Mouse (Mus musculus) testis, postnatal 10 days (tissue): ENCODE results near the gene Kpna7.
A peak's percentile ranks its signal among the peaks of the same experiment; 100 is the strongest.
"Not testable (repeated sequence)": the region's sequence is repeated elsewhere in the genome, so short reads cannot be mapped to it uniquely, and the experiment has no call there.

ENCODE experiments used
- DNase-seq: peaks from one replicate; pipeline ENCODE4 v3.0.0; 2021; ENCODE audit warnings: low spot score

Gene Kpna7

GRCm38 (mm10) chr5:145020712-145021111 lies 63.1 kb downstream of the Kpna7 start:
- not testable (repeated sequence) for DNase-seq

GRCm38 (mm10) chr5:145020254-145020653 lies 63.6 kb downstream of the Kpna7 start:
- not testable (repeated sequence) for DNase-seq

GRCm38 (mm10) chr5:145016761-145017160 lies 67.1 kb downstream of the Kpna7 start:
- not testable (repeated sequence) for DNase-seq

GRCm38 (mm10) chr5:145014278-145014677 lies 69.6 kb downstream of the Kpna7 start:
- DNase-seq: no peak

- no peak for DNase-seq
These were observed 74.8 kb downstream of the Kpna7 start for GRCm38 (mm10) chr5:145008878-145009659.

- DNase-seq: no peak
These were observed 78.2 kb downstream of the Kpna7 start for GRCm38 (mm10) chr5:145005596-145005995.

GRCm38 (mm10) chr5:145004495-145004894 lies 79.3 kb downstream of the Kpna7 start:
- DNase-seq: no peak

- DNase-seq: no peak
These were observed 80.5 kb downstream of the Kpna7 start for GRCm38 (mm10) chr5:145003362-145003761.

- DNase-seq: no peak
These were observed 85.3 kb downstream of the Kpna7 start for GRCm38 (mm10) chr5:144998491-144998890.

GRCm38 (mm10) chr5:144990481-144990880 lies 93.3 kb downstream of the Kpna7 start:
- DNase-seq: no peak

- no peak for DNase-seq
These were observed 93.8 kb downstream of the Kpna7 start for GRCm38 (mm10) chr5:144990051-144990450.

- no peak for DNase-seq
These were observed 94.8 kb downstream of the Kpna7 start for GRCm38 (mm10) chr5:144989061-144989405.

- DNase-seq: peak; percentile 54
These were observed 95.3 kb downstream of the Kpna7 start for GRCm38 (mm10) chr5:144988340-144989060.

- no peak for DNase-seq
These were observed 96.3 kb downstream of the Kpna7 start for GRCm38 (mm10) chr5:144987561-144987960.

GRCm38 (mm10) chr5:144984839-144985238 lies 99.0 kb downstream of the Kpna7 start:
- no peak for DNase-seq

- peak; percentile 57 for DNase-seq
These were observed 100.6 kb downstream of the Kpna7 start for GRCm38 (mm10) chr5:144983227-144983626.

- DNase-seq: no peak
These were observed 104.7 kb downstream of the Kpna7 start for GRCm38 (mm10) chr5:144979110-144979509.

- no peak for DNase-seq
These were observed 105.2 kb downstream of the Kpna7 start for GRCm38 (mm10) chr5:144978533-144979107.

- no peak for DNase-seq
These were observed 112.6 kb downstream of the Kpna7 start for GRCm38 (mm10) chr5:144971266-144971665.

- peak; percentile 92 for DNase-seq
These were observed 118.0 kb downstream of the Kpna7 start, which contains the start of gene Smurf1 for GRCm38 (mm10) chr5:144965639-144966351. Gene Smurf1 (minus strand): TSS chr5:144965847.

GRCm38 (mm10) chr5:144964872-144965638 lies 118.8 kb downstream of the Kpna7 start:
- DNase-seq: peak; percentile 96
